In the genomic region with DNA sequence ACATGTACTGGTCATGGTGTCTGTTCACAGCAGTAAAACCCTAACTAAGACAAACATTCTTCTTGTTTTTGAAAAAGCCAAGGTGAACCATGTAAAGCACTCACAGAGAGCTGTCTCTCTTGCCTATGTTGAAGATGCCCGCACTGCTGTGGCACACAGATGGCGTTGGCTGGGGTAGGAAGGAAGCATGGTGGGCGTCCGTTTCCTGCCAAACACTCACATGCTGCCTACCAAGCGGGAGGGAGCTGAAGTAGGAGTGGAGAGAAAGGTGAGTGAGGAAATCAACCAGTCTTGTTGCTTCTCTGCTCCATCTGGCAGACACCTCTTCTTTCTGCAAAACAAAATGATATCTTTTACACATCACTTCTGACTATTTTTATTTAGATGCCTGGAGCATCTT, we compare ENCODE assay signal across 11 mouse cellular contexts.
DNase-seq lines count a peak whose midpoint lies in the region; ATAC-seq lines count a peak whose summit lies in the region.
"Had no signal": no experiment of that assay in that cellular context is flagged by ENCODE, and none has a peak within 500 bp of the region (broad histone marks: within the 10 kb centered on the region; RNA-seq: fewer than 3 reads in every experiment).

No protein-coding gene starts in this region.

- no peaks in the 10 kb centered on the region for H3K4me1 ChIP-seq in kidney, embryonic 16.5 days (ENCODE audit: insufficient read depth, low read length)
- H3K4me1 ChIP-seq in hindbrain, embryonic 16.5 days (ENCODE audit: control insufficient read depth, insufficient read depth, low read depth, low read length) = no peaks in the 10 kb centered on the region
- H3K4me1 ChIP-seq: heart, embryonic 15.5 days; liver, embryonic 15.5 days had no signal

- H3K9me3 ChIP-seq in kidney, embryonic 16.5 days (ENCODE audit: low read length) = no peaks in the 10 kb centered on the region
- H3K9me3 ChIP-seq in hindbrain, embryonic 16.5 days (ENCODE audit: control insufficient read depth, low read length) = no peaks in the 10 kb centered on the region
- H3K9me3 ChIP-seq: heart, embryonic 15.5 days; liver, embryonic 15.5 days had no signal

- no peak overlapping the region for H3K9ac ChIP-seq in kidney, embryonic 16.5 days (replicated peaks; ENCODE audit: low read length)
- no peak overlapping the region for H3K9ac ChIP-seq in hindbrain, embryonic 16.5 days (ENCODE audit: low read depth, low read length)
- H3K9ac ChIP-seq: heart, embryonic 15.5 days; liver, embryonic 15.5 days had no signal

- no peaks in the 10 kb centered on the region for H3K36me3 ChIP-seq in kidney, embryonic 16.5 days (ENCODE audit: insufficient read depth, low read length)
- no peaks in the 10 kb centered on the region for H3K36me3 ChIP-seq in hindbrain, embryonic 16.5 days (ENCODE audit: control insufficient read depth, insufficient read depth, low read length)
- H3K36me3 ChIP-seq: heart, embryonic 15.5 days; liver, embryonic 15.5 days had no signal

- no peak for ATAC-seq in CD4-positive, CD25-positive, alpha-beta regulatory T cell, adult 4 months
- ATAC-seq in hematopoietic stem cell, adult 5-6 weeks (replicated peaks in 1 of 2; ENCODE audit: insufficient read depth in 1 of 2, low FRiP score in 2 of 2, low TSS enrichment in 1 of 2, low read depth in 1 of 2, poor library complexity in 2 of 2, severe bottlenecking in 2 of 2) = peak; percentile 77 to 83
- peak; percentile 30; the same call in 1 of the 2 replicates for ATAC-seq in neutrophil, adult 5-6 weeks (ENCODE audit: extremely low read depth, insufficient number of reproducible peaks, low FRiP score, poor library complexity, severe bottlenecking)
- ATAC-seq in kidney, embryonic 16.5 days (ENCODE audit: low FRiP score, low TSS enrichment) = no peak
- ATAC-seq in hindbrain, embryonic 16.5 days = no peak

- H3K27ac ChIP-seq in kidney, embryonic 16.5 days (ENCODE audit: low read length) = no peak overlapping the region
- H3K27ac ChIP-seq in hindbrain, embryonic 16.5 days (ENCODE audit: low read depth, low read length) = no peak overlapping the region
- H3K27ac ChIP-seq: heart, embryonic 15.5 days; kidney, postnatal 0 days; liver, embryonic 15.5 days had no signal

- 86% methylated on average over 5 of the region's 5 CpGs for WGBS in kidney, embryonic 16.5 days
- WGBS in hindbrain, embryonic 16.5 days = 78% methylated on average over 5 of the region's 5 CpGs

- peak; percentile 13 for DNase-seq in CD4-positive, CD25-positive, alpha-beta regulatory T cell, adult 2 months (ENCODE audit: low read depth, low spot score)
- peak; percentile 94 for DNase-seq in brain, adult 2 months (ENCODE audit: low read depth, low spot score)
- no peak for DNase-seq in lung, postnatal 4 days

- no peak overlapping the region for H3K4me2 ChIP-seq in kidney, embryonic 16.5 days (replicated peaks; ENCODE audit: low read depth, low read length)
- no peak overlapping the region for H3K4me2 ChIP-seq in hindbrain, embryonic 16.5 days (ENCODE audit: low read length)
- H3K4me2 ChIP-seq: heart, embryonic 15.5 days; liver, embryonic 15.5 days had no signal

- H3K27me3 ChIP-seq in kidney, embryonic 16.5 days (ENCODE audit: insufficient read depth, low read length) = no peaks in the 10 kb centered on the region
- no peaks in the 10 kb centered on the region for H3K27me3 ChIP-seq in hindbrain, embryonic 16.5 days (replicated peaks; ENCODE audit: control insufficient read depth, insufficient read depth, low read length)
- H3K27me3 ChIP-seq: heart, embryonic 15.5 days; liver, embryonic 15.5 days had no signal

- H3K4me3 ChIP-seq in kidney, embryonic 16.5 days (ENCODE audit: low read length) = no peak overlapping the region
- H3K4me3 ChIP-seq in hindbrain, embryonic 16.5 days (ENCODE audit: low read length) = no peak overlapping the region
- H3K4me3 ChIP-seq: heart, embryonic 15.5 days; liver, embryonic 15.5 days had no signal

Comparison
In these comparisons a context has a peak if more than half of its experiments do, and no peak if none do; other contexts are left out.
1. DNase-seq: peak in CD4-positive, CD25-positive, alpha-beta regulatory T cell, adult 2 months (single experiment) and brain, adult 2 months (single experiment); none in lung, postnatal 4 days (0 of 2).
2. ATAC-seq: peak in hematopoietic stem cell, adult 5-6 weeks (2 of 2) and neutrophil, adult 5-6 weeks (single experiment); none in CD4-positive, CD25-positive, alpha-beta regulatory T cell, adult 4 months (single experiment), kidney, embryonic 16.5 days (single experiment) and hindbrain, embryonic 16.5 days (single experiment).